Mouse (Mus musculus): ENCODE measurements around the gene Ubqln1. TPM values are rescaled to one million over a fixed set of nuclear protein-coding genes. Genes with fewer than 3 reads are reported as not detected.
"Not testable (repeated sequence)": the region's sequence is repeated elsewhere in the genome, so short reads cannot be mapped to it uniquely, and the experiment has no call there.

The Ubqln1 gene
- total and polyA plus RNA-seq, 3 experiments: 112 to 166 (median 159) TPM

DNA sequence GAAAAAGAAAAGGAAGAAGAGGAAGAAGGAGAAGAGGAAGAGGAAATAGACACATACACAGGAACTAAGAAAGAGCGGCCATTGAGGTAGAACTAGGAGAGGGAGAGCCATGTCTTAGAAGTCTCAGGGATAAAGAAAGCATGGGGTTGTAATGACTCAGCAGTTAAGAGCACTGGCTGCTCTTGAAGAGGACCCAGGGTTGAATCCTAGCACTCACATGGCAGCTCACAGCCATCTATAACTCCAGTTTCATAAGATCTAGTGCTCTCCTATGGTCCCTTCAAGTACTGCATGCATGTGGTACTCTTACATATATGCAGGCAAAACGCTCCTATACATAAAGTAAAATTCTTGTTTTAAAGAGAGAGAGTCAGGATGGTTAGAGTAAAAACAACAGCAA, 59.4 kb downstream of the Ubqln1 start:
- no peak for DNase-seq

DNA sequence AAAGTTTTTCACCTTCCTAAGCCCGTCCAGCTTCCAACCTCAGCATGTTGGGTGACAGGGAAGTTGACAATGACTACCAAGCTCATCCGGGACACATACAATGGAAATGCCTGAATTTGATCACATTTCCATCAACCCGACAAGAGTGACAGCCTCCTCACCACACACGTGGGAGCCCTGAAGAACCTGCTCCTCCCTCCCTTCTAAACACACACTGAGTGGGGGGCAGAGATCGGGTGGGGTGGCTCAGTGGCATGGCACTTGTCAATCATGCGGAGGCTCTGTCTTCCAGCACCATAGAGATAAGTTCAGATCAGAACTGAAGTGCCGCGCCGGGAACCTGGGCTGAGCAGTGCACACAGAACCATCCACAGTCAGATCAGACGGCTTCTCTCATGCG, 65.0 kb downstream of the Ubqln1 start:
- DNase-seq: no peak

DNA sequence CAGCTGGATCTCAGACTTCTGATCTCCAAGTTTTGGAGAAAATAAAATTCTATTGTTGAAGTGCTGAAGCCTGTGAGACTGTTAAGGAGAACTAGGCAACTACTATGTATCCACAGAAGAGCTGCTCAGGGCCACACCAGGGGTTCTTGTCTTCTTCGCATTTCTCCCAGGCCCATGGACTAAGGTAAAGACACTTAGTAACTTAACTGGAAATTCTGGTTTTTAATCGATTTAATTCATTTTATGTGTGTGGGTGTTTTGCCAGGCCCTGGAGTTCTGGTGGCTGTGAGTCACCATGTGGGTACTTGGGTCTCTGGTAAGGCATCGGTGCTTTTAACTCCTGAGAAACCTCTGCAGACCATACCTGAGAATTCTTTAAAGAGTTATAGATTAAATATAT, 65.8 kb downstream of the Ubqln1 start:
- no peak for DNase-seq

DNA sequence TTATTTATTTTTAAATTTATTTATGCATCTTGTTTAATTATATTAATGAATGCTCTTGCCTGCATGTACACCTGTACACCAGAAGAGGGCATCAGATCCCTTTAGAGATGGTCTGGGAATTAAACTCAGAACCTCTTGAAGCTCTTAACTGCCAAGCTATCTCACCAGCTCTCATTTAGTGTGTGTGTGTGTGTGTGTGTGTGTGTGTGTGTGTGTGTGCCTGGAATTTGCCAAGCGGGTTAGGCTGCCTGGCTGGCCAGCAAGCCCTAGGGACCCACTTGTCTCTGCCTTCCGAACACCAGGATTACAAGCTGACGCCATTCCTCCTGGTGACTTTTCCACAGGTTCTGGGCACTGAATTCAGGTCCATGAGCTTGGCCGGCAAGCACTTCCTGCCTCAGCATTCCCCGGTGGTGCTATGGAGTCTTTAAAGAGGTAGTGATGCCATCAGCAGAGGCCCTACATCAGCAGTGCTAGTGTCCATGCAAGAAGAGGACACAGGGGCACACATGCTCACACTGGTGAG, 66.4 kb downstream of the Ubqln1 start:
- no peak for DNase-seq

DNA sequence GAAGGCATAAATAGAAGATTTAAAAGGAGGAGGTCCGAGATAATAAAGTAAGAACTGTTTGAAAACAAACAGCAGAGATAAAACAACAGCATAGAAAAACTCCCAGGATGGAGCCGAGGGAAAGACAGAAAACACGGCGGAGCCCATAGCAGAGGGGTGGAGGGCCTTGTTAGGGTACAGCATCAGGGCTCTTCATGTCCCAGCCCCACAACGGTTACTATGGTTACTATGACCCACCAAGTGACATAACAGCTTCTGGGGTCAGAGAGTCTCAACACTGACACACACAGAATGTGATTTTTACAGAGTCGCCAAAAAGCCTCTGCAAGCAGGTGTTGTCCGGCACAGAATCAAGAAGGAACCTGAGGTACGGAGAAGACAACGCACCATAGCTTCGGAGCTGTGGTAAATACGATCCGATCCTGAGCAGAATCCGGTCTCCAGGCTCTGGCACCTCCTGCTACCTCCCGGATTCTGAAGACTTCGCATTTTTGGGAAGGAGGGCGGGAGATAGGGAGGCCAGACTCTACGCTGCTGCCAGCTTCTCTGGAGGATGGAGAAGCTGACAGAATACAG, 67.1 kb downstream of the Ubqln1 start:
- DNase-seq: peak; percentile 55

DNA sequence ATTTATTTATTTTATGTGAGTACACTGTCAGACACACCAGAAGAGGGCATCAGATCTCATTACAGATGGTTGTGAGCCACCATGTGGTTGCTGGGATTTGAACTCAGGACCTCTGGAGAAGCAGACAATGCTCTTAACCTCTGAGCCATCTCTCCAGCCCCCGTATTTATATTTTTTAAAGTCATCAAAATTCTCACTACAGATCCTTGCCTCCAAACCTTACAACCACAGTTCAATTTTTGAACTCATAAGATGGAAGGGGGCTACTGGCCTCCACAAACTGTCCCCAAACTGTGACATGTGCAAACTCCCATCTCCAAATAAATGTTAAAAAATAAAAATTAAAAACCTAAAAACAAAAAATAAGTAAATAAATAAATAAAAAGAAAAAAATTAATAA, 67.7 kb downstream of the Ubqln1 start:
- no peak for DNase-seq

DNA sequence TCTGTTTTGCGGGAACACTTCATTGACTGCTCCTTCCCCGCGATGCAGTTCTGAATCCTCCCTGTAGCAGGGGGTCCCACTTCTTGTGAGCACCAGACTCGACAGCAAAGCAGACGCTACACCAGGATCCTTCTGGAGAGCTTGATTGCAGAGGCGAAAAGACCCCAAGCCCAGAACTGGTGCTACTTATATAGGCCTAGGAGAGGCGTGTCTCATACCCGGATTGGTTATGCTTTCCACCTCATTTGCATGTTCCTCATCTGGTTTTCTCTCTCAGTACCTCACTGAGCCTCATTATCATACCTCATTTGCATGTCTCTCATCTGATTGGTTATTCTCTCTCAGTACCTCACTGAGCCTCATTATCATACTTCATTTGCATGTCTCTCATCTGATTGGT, 68.8 kb downstream of the Ubqln1 start:
- DNase-seq: not testable (repeated sequence)

DNA sequence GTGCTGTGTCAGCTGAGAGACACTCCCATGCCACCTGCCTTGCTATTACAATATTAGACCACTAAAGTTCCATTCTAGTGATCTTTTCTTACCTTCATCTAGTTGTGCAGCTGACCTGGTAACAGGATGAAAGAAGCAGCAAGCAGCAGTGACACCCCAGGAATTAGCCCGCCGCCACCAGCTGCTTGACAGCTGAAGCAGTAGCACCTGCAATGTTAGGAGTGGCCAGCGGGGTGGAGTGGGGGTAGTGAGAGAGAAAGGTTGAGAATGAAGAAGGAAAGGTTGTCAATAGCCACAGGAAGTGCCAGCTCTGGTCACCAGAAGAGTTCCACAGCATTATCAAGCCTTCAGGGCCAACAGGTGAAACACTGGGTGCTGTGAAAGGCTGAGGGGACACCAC, 83.8 kb downstream of the Ubqln1 start:
- no peak for DNase-seq

DNA sequence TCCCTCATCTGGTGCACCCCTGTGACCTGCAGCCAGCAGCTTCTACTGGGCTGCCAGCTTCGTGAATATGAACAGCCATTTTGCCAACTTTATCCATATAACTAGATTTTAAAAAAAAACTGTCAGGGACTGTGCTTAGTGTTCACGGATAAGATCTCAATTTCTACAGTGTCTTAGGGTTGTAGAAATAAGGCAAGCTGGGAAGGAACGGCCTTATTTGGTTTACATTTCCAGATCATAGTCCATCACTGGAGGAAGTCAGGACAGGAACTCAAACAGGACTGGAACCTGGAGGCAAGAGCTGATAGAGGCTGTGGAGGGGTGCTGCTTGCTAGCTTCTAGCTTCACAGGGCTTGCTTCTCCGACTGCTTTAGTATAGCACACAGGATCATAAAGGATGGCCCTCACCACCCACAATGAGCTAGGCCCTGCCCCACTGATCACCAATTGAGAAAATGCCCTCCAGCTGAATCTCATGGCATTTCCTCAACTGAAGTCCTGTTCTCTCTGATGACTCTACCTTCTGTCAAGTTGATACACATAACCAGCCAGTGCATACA, 85.7 kb downstream of the Ubqln1 start:
- no peak for DNase-seq

DNA sequence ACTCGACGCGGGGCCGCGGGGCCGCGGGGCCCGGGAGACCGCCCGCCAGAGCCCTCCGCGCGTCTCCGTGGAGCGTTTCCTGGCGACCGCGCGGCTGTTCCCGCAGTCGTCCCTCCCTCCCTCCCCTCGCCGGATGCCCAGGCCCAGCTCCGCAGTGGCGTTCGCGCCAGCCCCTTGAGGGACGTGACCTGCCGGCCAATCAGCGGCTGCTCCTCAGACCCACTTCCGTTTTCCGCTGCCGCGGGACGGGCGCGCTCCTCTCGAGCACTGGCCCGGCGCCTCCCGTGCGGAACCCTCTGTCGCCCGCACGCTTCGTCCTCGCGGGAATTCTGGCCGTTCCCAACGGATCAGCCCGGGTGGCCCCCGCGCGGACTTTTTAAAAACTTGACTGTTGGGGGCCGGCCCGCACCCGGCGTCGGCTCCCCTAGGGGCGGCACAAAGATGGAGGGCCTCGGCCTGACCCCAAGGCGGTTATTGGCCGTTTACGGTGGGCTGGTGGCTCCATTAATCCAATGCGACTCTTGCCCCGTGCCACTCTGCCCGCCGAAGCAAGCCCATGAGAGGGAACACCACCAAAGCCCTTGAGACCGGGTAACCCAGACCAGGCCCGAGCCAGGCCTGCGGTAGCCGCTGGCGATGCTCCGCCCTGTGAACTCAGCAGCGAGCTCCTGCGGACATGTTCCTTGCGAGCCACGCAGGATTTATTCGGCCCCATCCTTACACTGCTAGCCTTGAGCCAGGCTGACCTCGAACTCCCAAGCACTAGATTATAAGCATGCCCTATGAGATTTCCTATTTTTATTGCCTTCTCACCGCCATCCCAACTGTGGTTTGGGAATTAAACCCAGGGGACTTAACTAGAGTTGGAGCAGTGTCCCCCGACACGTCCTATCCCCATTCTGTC, 86.4 kb downstream of the Ubqln1 start:
- DNase-seq: peak; percentile 98

DNA sequence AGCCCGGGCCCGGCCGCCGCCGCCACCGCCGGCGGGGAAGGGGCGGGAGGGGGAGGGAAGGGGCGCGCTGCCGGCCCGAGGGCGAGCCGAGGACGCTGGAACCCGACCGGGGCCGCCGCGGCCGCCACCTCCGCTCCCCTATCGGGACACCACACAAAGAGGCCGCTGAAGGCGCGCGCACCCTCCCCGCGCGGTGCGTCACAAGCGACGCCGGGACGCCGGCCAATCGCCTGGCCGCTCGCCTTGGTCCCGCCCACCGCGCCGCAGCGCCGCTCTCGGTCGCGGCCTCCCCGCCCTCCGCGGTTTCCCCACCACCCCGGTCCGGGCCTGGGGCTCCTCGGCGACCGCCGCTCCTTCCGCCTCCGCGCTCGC, 87.1 kb downstream of the Ubqln1 start, which contains the start of gene Hnrnpa0:
TSS of gene Hnrnpa0 (minus strand) at position 161 of the 372 bp plus-strand sequence.
- peak; percentile 96 for DNase-seq

DNA sequence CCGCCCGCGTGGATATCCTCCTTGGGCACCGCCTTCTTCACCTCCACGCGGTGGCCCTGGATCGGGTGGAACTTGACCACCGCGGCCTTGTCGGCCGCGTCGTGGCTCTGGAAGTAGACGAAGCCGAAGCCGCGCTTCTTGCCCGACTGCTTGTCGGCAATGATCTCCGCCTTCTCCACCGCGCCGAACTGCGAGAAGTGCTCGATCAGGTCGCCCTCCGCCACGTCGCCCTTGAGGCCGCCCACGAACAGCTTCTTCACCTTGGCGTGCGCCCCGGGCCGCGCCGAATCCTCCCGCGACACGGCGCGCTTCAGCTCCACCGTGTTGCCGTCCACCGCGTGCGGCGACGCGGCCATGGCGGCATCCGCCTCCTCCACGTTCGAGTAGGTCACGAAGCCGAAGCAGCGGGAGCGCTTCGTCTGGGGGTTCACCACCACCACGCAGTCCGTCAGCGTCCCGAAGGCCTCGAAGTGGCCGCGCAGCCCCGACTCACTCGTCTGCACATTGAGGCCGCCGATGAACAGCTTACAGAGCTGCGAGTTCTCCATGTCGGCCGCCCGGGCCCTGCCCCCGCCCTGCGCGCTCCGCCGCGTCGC, 87.6 kb downstream of the Ubqln1 start:
- no peak for DNase-seq

DNA sequence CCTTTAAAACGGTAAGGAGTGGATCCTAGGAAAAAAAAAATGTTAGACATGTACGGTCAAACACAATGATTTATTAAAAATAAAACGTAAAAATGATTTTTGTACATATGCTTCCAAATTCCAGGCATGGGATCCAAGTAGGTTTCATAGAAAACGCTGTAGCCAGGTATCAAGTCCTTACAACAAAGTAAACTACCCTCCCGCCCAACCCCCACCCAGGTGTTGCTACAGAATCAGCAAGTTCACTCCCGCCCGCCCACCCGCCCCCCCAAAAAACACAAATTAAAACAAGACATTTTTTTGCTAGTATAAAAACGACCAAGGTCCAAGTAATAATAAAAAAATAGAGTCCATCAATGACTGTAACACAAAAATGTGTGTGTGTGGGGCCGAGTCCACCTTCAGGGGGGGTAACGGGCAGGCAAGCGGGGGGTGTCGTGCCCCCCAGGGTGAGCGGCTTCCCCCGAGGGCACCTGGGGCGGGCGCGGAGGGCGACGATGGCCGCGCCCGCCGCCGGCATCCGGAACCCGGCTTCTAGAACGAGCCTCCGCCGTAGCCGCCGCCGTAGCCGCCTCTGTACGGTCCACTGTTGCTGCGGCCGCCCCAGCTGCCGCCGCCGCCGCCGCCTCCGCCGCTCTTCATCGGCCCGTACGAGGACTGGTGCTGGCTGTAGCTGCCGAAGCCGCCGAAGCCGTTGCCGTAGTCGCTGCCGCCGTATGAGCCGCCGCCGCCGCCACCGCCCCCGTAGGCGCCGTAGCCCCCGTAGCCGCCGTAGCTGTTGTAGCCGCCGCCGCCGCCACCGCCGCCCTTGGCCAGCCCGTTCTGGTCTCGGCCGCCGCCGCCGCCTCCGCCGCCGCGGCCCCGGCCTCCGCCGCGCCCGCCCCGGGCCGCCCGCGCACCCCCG, 88.3 kb downstream of the Ubqln1 start:
- no peak for DNase-seq

Other genes with a start within 250 kb of the Ubqln1 start
- gene Klhl3, start 102.1 kb downstream of the Ubqln1 start, total RNA-seq (2021): 1 to 10 TPM in 1 of 2 experiments, under 1 TPM in 1; 0.86 to 3.7 TPM
- gene Klhl3, start 102.1 kb downstream of the Ubqln1 start, polyA plus RNA-seq (2012; rRNA removed): 0.86 and 1.1 TPM in 2 replicates
- gene Hnrnpa0, start 87.1 kb downstream of the Ubqln1 start, total RNA-seq (2021): 100 to 1,000 TPM in 1 of 2 experiments, 10 to 100 TPM in 1; 68.1 to 117 TPM
- 79.4 and 96.9 TPM in 2 replicates for gene Hnrnpa0, start 87.1 kb downstream of the Ubqln1 start, polyA plus RNA-seq (2012; rRNA removed)
- gene Idnk, start 58.0 kb downstream of the Ubqln1 start, total RNA-seq (2021): 10 to 100 TPM; 55.1 to 69.8 TPM
- gene Idnk, start 58.0 kb downstream of the Ubqln1 start, polyA plus RNA-seq (2012; rRNA removed): 11.0 and 15.3 TPM in 2 replicates
- gene Gkap1, start 60.0 kb upstream of the Ubqln1 start, total RNA-seq (2021): 10 to 100 TPM; 48.1 to 53.5 TPM
- 12.1 and 20.3 TPM in 2 replicates for gene Gkap1, start 60.0 kb upstream of the Ubqln1 start, polyA plus RNA-seq (2012; rRNA removed)
- gene Kif27, start 143.5 kb upstream of the Ubqln1 start, total RNA-seq (2021): 1 to 10 TPM in 1 of 2 experiments, under 1 TPM in 1; 0.63 to 1.1 TPM
- 0.08 and 0.11 TPM in 2 replicates for gene Kif27, start 143.5 kb upstream of the Ubqln1 start, polyA plus RNA-seq (2012; rRNA removed)
- gene 2210016F16Rik, start 169.6 kb upstream of the Ubqln1 start, total RNA-seq (2021): 10 to 100 TPM; 21.0 to 38.2 TPM
- 40.7 and 59.4 TPM in 2 replicates for gene 2210016F16Rik, start 169.6 kb upstream of the Ubqln1 start, polyA plus RNA-seq (2012; rRNA removed)
- 10 to 100 TPM; 18.5 to 19.3 TPM for gene Rmi1, start 186.6 kb upstream of the Ubqln1 start, total RNA-seq (2021)
- gene Rmi1, start 186.6 kb upstream of the Ubqln1 start, polyA plus RNA-seq (2012; rRNA removed): 15.3 and 18.2 TPM in 2 replicates
- 1,000 to 10,000 TPM in 1 of 2 experiments, 100 to 1,000 TPM in 1; 778 to 1,173 TPM for gene Hnrnpk, start 187.7 kb upstream of the Ubqln1 start, total RNA-seq (2021)
- 178 and 197 TPM in 2 replicates for gene Hnrnpk, start 187.7 kb upstream of the Ubqln1 start, polyA plus RNA-seq (2012; rRNA removed)